Mouse (Mus musculus): ENCODE data around the gene Cyp27b1.

GRCm38 (mm10) chr10:127050119-127050474 lies 2.0 kb downstream of the Cyp27b1 start:
- TF ChIP-seq CTCF (IDR thresholded peaks at IDR 0.05; ENCODE audit: control insufficient read depth, insufficient read depth, insufficient replicate concordance, low read depth, low read length) (no peak), POLR2A (IDR thresholded peaks at IDR 0.05; ENCODE audit: control insufficient read depth, low read depth, low read length) (no peak)
